ENCODE assay signal across 17 mouse cellular contexts in genomic region chr2:96580136-96580733, GRCm38 (mm10).
DNase-seq lines count a peak whose midpoint lies in the region; ATAC-seq lines count a peak whose summit lies in the region.
"Had no signal": no experiment of that assay in that cellular context is flagged by ENCODE, and none has a peak within 500 bp of the region (broad histone marks: within the 10 kb centered on the region; RNA-seq: fewer than 3 reads in every experiment).

No protein-coding gene starts in this region.

- no peak for DNase-seq in cerebellum, postnatal 4 days (ENCODE audit: low spot score in 2 of 2)
- DNase-seq in heart, adult 8-10 months (ENCODE audit: low spot score), result peak; percentile 17
- DNase-seq in heart, postnatal 4 days, result no peak
- DNase-seq in ZHBTc4 (ENCODE audit: low read depth, low spot score), result peak; percentile 3
- DNase-seq in cerebellum, adult 9-10 months, result peak; percentile 65
- no peak for DNase-seq in c-Kit-positive CD71-positive TER-119-positive erythroid progenitor cells, embryonic 14.5 days (ENCODE audit: low spot score)
- no peak for DNase-seq in kidney, postnatal 10 days
- DNase-seq: adrenal gland, postnatal 36 days; embryo, embryonic 11 days; gastrocnemius, postnatal 36 days; left cerebral cortex, postnatal 4 days; liver; right cerebral cortex, postnatal 4 days had no signal

- ATAC-seq in cerebellum, adult (ENCODE audit: insufficient number of reproducible peaks, low FRiP score, low TSS enrichment), result peak; percentile 82
- ATAC-seq: intestine, embryonic 16.5 days; lung, postnatal 0 days; Patski had no signal

Comparison
In these comparisons a context has a peak if more than half of its experiments do, and no peak if none do; other contexts are left out.
1. DNase-seq: peak in heart, adult 8-10 months (single experiment), ZHBTc4 (single experiment) and cerebellum, adult 9-10 months (single experiment); none in cerebellum, postnatal 4 days (0 of 2), heart, postnatal 4 days (single experiment), c-Kit-positive CD71-positive TER-119-positive erythroid progenitor cells, embryonic 14.5 days (single experiment) and kidney, postnatal 10 days (single experiment).